Mouse (Mus musculus) stomach, postnatal 0 days (tissue): ENCODE measurements around the gene Acsl6. TPM values are rescaled to one million over a fixed set of nuclear protein-coding genes. Genes with fewer than 3 reads are reported as not detected.

Experiments used
- ATAC-seq: fragments of 200-750 bp; cut with Nextera tagmentation; 2 replicates; pipeline ENCODE4 v1.8.0; 2017; ENCODE audit not compliant: low FRiP score, low TSS enrichment
- DNase-seq: peaks from one replicate; pipeline ENCODE4 v3.0.0-alpha.2; 2016; ENCODE audit warnings: low spot score
- H3K27ac ChIP-seq: fragments of 300-500 bp; sonication (generic); replicated peaks from 2 replicates; pipeline ENCODE4 v1.5.1; 2014; ENCODE audit warnings: mild to moderate bottlenecking, control low read depth
- H3K27me3 ChIP-seq: fragments of 300-500 bp; sonication (generic); 2 replicates; pipeline ENCODE4 v1.6.1; 2014; ENCODE audit warnings: low read length; ENCODE audit not compliant: control insufficient read depth, insufficient read depth
- H3K36me3 ChIP-seq: fragments of 300-500 bp; sonication (generic); 2 replicates; pipeline ENCODE4 v1.6.1; 2014; ENCODE audit warnings: low read length, mixed read lengths; ENCODE audit not compliant: control insufficient read depth, insufficient read depth
- H3K4me1 ChIP-seq: fragments of 300-500 bp; sonication (generic); replicated peaks from 2 replicates; pipeline ENCODE4 v1.6.1; 2014; ENCODE audit warnings: antibody characterized with exemption; ENCODE audit not compliant: control insufficient read depth, insufficient read depth
- H3K4me2 ChIP-seq: fragments of 300-500 bp; sonication (generic); replicated peaks from 2 replicates; pipeline ENCODE4 v1.6.1; 2014; ENCODE audit warnings: low read depth, mild to moderate bottlenecking, control low read depth, moderate library complexity
- H3K4me3 ChIP-seq: fragments of 300-500 bp; sonication (generic); 2 replicates; pipeline ENCODE4 v1.5.1; 2014; ENCODE audit warnings: low read depth, low read length, control low read depth
- H3K9ac ChIP-seq: fragments of 300-500 bp; sonication (generic); 2 replicates; pipeline ENCODE4 v1.6.1; 2014; ENCODE audit warnings: mild to moderate bottlenecking, low read length, control low read depth, mixed read lengths
- H3K9me3 ChIP-seq: fragments of 300-500 bp; sonication (generic); 2 replicates; pipeline ENCODE4 v1.6.1; 2016; ENCODE audit warnings: low read length; ENCODE audit not compliant: control insufficient read depth
- CTCF ChIP-seq: IDR thresholded peaks from 2 replicates; pipeline ENCODE4 v1.5.1; 2016; ENCODE audit warnings: antibody characterized with exemption, low read depth, mild to moderate bottlenecking, moderate library complexity
- EP300 ChIP-seq: optimal IDR thresholded peaks from 2 replicates; pipeline ENCODE3; 2016; ENCODE audit warnings: antibody characterized with exemption
- WGBS: fragments of 180-500 bp; shearing (Covaris S2); extraction: QIAGEN DNeasy Blood & Tissue Kit; methylation state at CpG from one replicate; pipeline ENCODE4 v1.1.7; 2014; 5-methylcytosine and 5-hydroxymethylcytosine counted together
- polyA plus RNA-seq: library from polyadenylated mRNA; unstranded; fragments of >200 nt; fragmentation: Nextera tagmentation; extraction: Ambion mirVana; gene quantifications from 2 replicates; pipeline ENCODE4 v1.2.1, GENCODE M21; 2015

The Acsl6 gene
- polyA plus RNA-seq, 1 experiment from 2014 or later = 1.3 TPM

- H3K9ac ChIP-seq = no peak overlapping the region
- no peaks in the 10 kb centered on the region for H3K36me3 ChIP-seq
- no peak overlapping the region for H3K4me2 ChIP-seq
- no peak overlapping the region for H3K4me3 ChIP-seq
- DNase-seq (peak; percentile 33), ATAC-seq (peak; percentile 78)
- no peaks in the 10 kb centered on the region for H3K27me3 ChIP-seq
- no peaks in the 10 kb centered on the region for H3K9me3 ChIP-seq
- TF ChIP-seq CTCF (no peak), EP300 (no peak)
- H3K27ac ChIP-seq = no peak overlapping the region
- no peaks in the 10 kb centered on the region for H3K4me1 ChIP-seq
- 10% methylated on average over 6 of the region's 6 CpGs for WGBS
Measured at GRCm38 (mm10) chr11:54413017-54413416, 109.4 kb downstream of the Acsl6 start.

Other genes starting within 250 kb of the Acsl6 start
- gene Pdlim4, start 234.8 kb upstream of the Acsl6 start, polyA plus RNA-seq = 55.5 and 58.6 TPM in 2 replicates
- 28.4 and 30.2 TPM in 2 replicates for gene P4ha2, start 203.7 kb upstream of the Acsl6 start, polyA plus RNA-seq
- gene Csf2, start 54.1 kb upstream of the Acsl6 start, polyA plus RNA-seq = not detected in 2 replicates
- not detected in 2 replicates for gene Il3, start 36.5 kb upstream of the Acsl6 start, polyA plus RNA-seq
- 0.06 TPM in 1 of 2 replicates, not detected in the other for gene Meikin, start 66.9 kb downstream of the Acsl6 start, polyA plus RNA-seq
- 5.1 and 5.3 TPM in 2 replicates for gene Fnip1, start 134.4 kb downstream of the Acsl6 start, polyA plus RNA-seq
- 12.5 and 17.0 TPM in 2 replicates for gene Rapgef6, start 219.0 kb downstream of the Acsl6 start, polyA plus RNA-seq